Mouse (Mus musculus) spleen, adult 12 weeks (tissue): ENCODE results near the gene Uspl1.

ENCODE experiments used
- DNase-seq: peaks from one replicate; pipeline ENCODE4 v3.0.0; 2022; ENCODE audit warnings: low spot score

Uspl1 gene

DNA sequence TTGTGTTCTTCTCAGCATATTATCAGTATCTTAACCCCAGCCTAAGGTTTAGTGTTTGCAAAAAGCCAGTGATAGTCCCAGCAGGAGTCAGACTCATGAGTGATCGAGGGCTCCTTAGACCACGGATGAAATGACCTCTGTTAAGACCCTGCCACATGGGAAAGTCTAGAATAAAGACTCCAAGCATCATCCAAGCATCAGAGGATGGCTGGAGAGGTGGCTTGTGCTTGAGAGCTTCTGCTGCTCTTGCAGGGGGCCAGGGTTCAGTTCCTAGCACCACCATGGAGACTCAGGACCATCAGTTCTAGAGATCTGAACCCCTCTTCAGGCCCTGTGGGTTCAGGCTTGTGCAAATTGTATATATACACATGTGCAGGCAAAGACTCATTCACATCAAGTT, 16.1 kb upstream of the Uspl1 start:
- no peak for DNase-seq

DNA sequence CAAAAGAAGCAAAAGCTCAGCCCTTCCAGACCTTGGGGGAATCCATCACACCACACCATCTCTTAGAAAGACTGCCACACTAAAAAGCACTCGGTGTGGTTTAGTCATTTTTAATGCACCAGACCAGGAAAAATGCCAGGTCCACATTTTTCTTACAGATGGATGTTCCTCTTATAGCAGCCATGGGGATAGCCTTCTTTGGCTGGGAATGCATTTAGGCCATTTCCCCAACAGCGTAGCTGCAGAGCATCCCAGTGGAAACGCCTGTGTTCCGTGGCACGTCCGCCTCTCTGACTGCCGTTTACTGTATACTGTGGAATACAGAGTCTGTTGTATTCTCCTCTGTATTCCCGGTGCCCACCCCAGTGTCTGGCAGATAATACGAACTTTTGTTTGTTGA, 15.3 kb upstream of the Uspl1 start:
- DNase-seq: no peak

GRCm38 (mm10) chr5:149170841-149171588, 13.1 kb upstream of the Uspl1 start:
- no peak for DNase-seq

GRCm38 (mm10) chr5:149172246-149172645, 11.9 kb upstream of the Uspl1 start:
- no peak for DNase-seq

- DNase-seq: no peak
Measured at GRCm38 (mm10) chr5:149174527-149174926, 9.6 kb upstream of the Uspl1 start.

GRCm38 (mm10) chr5:149175736-149176135, 8.4 kb upstream of the Uspl1 start:
- no peak for DNase-seq

DNA sequence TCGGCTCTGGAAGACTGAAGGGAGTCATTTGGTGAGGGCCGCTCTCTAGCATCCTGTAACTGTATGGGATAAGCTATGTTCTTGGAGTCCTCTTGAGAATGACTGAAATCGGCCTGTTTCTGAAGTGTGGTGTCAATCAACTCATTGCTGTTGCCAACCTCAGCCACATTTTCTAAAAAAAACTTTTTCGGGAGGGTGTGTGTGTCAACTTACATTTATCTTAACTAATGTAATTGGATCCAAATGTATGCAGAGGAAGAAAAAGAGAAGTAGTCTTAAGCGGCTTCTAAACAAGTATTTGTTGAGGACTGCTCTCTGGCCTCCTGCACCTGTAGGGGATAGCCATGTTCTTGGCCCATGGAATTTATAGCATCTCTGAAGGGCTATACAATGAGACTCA, 6.1 kb upstream of the Uspl1 start:
- DNase-seq: no peak

DNA sequence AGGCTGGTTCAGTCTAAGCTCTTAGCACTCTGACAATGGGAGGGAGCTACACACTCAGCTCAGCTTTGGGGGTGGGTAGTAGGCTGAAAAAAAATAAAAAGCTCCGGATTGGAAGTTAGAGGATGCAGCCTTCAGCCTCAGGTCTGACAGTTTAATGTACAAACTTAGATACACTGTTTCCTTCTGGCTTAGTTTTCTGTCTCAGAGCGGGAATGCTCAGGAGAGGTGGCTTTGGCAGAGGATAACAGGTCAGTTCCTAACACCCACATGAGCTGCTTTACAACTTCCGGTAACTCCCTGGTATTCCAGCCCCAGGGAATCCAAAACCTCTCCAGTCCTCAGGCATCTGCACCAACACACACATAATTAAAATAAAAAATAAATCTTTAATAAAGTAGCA, 4.3 kb upstream of the Uspl1 start:
- DNase-seq: no peak

DNA sequence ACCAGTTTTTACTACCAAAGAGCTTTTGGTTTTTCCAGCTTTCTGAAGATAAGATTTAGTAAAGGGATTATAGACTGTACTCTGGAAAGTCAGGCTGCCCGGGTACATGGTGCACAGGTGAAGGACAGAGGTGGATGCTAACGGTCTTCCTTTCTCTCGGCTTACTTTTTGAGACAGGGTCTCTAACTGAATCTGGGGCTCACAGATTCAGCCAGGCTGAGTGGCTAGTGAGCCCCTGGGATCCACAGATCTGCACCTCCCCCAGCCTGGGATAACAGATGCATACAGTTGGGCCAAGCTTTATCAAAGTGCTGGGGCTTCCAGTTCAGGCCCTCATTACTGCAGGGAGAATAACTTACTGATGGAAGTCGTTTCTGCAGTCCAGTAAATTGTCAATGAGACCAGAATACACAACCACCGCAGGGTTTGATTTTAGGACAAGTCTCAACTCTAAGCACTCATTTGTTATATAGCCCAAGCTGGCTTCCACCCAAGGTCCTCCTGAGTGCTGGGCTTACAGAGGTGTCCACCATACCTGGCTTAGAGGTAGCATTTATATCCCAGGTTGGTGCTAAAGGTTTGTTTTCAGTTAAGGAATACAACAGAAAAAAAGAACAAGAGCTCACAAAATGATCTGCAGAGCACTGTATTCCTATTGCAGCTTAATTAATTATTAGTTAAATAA, 1.8 kb upstream of the Uspl1 start:
- no peak for DNase-seq

DNA sequence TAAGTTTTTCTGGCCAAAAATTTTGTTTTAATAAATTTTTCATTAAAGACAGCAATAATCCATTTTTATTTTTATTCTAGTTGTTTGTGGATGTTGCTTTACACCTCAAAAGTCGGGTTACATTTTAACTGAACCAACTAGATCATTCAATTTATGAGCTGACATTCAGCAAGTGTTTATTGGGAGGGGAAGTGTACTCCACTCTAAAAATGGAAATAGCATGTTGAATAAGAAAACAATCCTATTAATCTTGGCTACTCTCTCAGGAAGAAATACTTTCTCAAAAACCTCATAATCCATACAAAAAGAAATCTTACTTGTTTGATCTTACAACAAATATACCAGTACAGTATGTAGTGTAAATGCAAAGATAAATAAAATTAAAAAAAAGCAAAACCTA, 1.0 kb upstream of the Uspl1 start:
- DNase-seq: no peak

DNA sequence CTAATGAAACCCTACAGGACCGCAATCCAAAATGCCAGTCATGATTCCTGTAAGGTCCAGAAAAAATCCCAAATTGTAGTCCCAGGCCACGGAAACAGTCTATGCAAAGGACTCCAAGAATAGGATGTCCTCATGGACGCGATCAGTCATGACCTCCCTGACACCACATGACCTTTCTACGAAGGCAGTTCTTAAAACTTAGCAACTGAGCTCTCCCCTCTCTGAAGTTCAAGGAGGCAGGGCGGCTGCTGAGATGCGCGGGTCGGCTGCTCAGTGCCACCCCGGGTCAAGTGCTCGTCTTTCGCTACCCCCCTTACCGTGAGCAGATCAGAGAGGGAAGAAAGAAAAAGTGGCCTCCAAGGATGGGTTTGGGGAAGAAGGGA, 438 bp upstream of the Uspl1 start:
- DNase-seq: no peak

GRCm38 (mm10) chr5:149184844-149185186, 665 bp downstream of the Uspl1 start:
- DNase-seq: no peak

- DNase-seq: no peak
Measured at GRCm38 (mm10) chr5:149185806-149186205, 1.7 kb downstream of the Uspl1 start.

DNA sequence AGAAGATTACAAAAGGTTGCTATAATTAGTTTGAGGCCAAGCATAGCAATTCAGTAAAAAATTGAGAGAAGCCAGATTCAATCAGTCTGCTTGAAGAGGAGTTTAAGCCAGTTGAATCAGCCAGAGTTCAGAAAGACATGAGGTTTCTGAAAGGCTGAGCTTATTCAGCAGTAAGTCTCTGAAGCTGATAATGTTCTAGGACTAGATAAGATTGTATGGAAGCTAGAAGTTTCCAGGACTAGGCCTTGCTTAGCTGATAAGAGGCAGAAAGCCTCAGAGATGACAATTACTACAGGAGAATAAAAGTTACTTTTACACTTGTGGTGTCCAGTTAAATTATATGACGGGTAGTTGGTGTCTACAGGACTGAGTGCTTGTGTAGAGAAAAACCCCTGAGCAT, 6.0 kb downstream of the Uspl1 start:
- DNase-seq: no peak

- DNase-seq: no peak
Measured at GRCm38 (mm10) chr5:149196611-149197010, 12.5 kb downstream of the Uspl1 start.

DNA sequence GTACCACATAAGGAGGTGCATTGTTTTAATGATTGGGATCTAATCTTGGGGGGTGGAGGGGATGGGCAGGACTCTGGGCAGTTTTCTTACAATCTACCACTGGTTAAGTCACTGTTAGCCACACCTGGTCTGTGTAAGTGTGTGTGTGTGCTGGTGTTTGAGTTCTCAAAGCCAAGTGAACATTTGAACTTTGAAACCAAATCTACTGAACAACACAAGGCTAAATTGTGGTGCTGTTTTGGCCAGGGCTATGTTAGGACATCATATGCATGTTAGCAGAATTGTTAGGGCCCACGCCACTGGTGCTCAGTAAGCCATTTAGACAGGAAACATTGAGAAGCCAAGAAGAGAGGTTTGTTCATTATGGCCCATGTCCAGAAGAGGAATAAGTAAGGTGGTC, 14.6 kb downstream of the Uspl1 start:
- DNase-seq: no peak

DNA sequence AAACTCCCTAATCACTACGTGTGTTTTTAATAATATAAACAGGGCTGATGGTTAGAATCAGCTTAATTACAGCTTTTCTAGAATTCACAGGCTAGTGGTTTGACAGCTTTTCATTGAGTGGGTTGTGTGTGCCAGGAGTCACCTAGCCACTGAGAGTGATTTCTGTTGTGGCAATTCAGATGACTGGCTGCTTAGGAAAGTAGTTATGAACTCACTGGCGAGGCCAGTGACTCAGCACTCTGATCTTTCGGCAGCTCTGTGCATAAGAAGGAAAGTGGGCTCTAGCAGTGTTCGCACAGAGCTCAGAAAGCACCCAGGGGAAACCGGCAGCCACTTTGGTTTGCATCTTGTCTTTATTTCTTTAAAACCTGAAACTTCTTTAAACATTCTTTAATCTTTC, 18.8 kb downstream of the Uspl1 start:
- DNase-seq: no peak

- no peak for DNase-seq
Measured at GRCm38 (mm10) chr5:149203796-149204375, 19.7 kb downstream of the Uspl1 start.

- DNase-seq: no peak
Measured at GRCm38 (mm10) chr5:149204822-149205221, 20.7 kb downstream of the Uspl1 start.

DNA sequence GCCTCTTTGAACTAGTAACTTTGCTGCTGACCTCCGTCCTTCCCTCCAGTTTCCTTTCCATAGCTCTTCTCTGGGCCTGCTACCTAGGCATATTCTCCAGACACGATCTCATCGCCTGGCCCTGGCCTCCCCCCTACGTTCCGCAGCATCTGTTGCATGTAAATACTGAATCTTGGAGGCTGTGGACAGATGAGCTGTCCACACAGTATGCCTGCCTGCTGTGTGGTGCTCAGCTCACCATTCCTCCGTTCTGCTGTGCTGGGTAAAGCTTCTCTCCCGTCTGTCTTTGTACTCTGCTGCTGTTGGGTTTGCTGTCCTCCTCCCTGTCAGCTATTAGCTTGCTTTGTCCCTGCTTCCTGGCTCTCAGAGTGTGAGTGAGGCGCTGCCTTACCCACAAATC, 21.1 kb downstream of the Uspl1 start:
- DNase-seq: no peak

DNA sequence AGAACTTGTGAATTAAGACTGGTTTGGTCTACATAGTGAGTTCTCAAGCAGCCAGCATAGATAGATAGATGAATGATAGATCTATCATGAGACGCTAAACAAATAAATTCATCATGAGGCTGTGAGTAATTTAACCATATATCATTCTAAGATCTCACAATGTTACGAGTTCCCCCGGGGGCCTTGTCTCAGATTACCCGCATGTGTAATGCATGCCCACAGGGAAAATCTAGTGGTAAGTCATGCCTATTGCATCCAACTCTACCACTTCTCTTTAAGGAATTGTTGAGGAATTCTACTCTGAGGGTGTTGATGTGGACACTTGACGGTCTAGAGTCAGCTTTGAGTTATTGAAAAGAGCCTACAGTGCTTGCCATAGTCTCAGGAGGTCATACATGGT, 22.1 kb downstream of the Uspl1 start:
- no peak for DNase-seq

DNA sequence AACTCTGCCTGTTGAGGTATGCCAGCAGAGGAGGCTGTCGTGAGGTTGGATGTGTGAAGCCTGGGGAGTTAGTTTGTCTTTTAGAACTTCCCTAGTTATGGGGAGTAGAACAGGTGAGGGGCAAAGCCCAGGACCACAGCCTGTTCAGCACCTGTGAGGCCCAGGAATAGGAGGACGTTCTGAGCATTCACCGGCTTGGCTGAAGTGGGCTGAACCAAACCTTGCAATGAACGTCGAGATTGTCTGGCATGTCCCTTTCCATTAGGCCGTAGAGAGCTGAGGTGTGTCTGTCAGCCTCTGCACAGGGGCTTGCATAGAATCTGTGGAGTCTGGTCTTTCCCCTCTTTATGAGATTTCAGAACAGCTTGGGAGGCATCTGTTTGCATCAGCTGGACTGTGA, 23.5 kb downstream of the Uspl1 start:
- no peak for DNase-seq

GRCm38 (mm10) chr5:149208776-149209175, 24.6 kb downstream of the Uspl1 start:
- DNase-seq: no peak

DNA sequence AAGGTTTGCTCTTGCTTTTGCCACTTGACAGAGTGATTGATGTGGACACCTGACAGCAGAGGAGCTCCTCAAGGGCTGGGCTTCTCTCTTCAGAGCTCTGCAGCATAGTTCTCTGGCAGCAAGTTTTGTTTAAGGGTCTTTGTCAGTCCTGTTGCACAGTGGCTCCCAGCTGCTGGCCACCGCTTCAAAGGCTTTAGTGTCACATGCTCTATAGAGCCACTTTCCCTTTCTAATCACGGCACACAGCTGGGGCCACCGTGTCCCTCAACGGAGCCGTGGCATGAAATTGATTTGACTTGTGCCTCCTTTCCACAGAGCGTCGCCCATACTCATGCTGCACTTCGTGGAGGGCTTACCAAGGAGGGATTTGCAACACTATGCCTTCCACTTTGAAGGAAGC, 25.2 kb downstream of the Uspl1 start:
- no peak for DNase-seq
